Mouse (Mus musculus) limb, embryonic 15.5 days (tissue): ENCODE results near the gene Nav1. TPM values are rescaled to one million over a fixed set of nuclear protein-coding genes. Genes with fewer than 3 reads are reported as not detected.

Experiments
- ATAC-seq: fragments of 200-750 bp; cut with Nextera tagmentation; 2 replicates; pipeline ENCODE4 v1.8.0; 2017; ENCODE audit warnings: low read depth, moderate TSS enrichment; ENCODE audit not compliant: insufficient number of reproducible peaks, low FRiP score, low TSS enrichment
- H3K27ac ChIP-seq: fragments of 300-500 bp; sonication (generic); 2 replicates; pipeline ENCODE4 v1.5.1; 2015; ENCODE audit warnings: moderate library complexity, mild to moderate bottlenecking, inconsistent platforms
- H3K27me3 ChIP-seq: fragments of 300-500 bp; sonication (generic); 2 replicates; pipeline ENCODE4 v1.6.1; 2015; ENCODE audit warnings: inconsistent platforms
- H3K36me3 ChIP-seq: fragments of 300-500 bp; sonication (generic); 2 replicates; pipeline ENCODE4 v1.6.1; 2015; ENCODE audit warnings: inconsistent platforms
- H3K4me1 ChIP-seq: fragments of 300-500 bp; sonication (generic); 2 replicates; pipeline ENCODE4 v1.6.1; 2015; ENCODE audit warnings: inconsistent platforms
- H3K4me2 ChIP-seq: fragments of 300-500 bp; sonication (generic); 2 replicates; pipeline ENCODE4 v1.6.1; 2015; ENCODE audit warnings: mild to moderate bottlenecking, inconsistent platforms
- H3K4me3 ChIP-seq: fragments of 300-500 bp; sonication (generic); 2 replicates; pipeline ENCODE4 v1.5.1; 2015; ENCODE audit warnings: mild to moderate bottlenecking, inconsistent platforms
- H3K9ac ChIP-seq: fragments of 300-500 bp; sonication (generic); 2 replicates; pipeline ENCODE4 v1.6.1; 2015; ENCODE audit warnings: inconsistent platforms
- H3K9me3 ChIP-seq: fragments of 300-500 bp; sonication (generic); 2 replicates; pipeline ENCODE4 v1.6.1; 2016; ENCODE audit warnings: inconsistent platforms
- WGBS: fragments of 180-500 bp; shearing (Covaris S2); methylation state at CpG from one replicate; pipeline ENCODE4 v1.1.7; 2015; 5-methylcytosine and 5-hydroxymethylcytosine counted together
- polyA plus RNA-seq: library from polyadenylated mRNA; unstranded; fragments of >200 nt; fragmentation: Nextera tagmentation; extraction: Ambion mirVana; gene quantifications from 2 replicates; pipeline ENCODE4 v1.2.1, GENCODE M21; 2015

The Nav1 gene
- polyA plus RNA-seq, result 10.4 and 10.6 TPM in 2 replicates

- no peaks in the 10 kb centered on the region for H3K27me3 ChIP-seq
- no peak for ATAC-seq
- 0 out of 2 replicates have a peak, but pooled peaks cover 2% of the 10 kb centered on the region for H3K4me1 ChIP-seq
- no peaks in the 10 kb centered on the region for H3K9me3 ChIP-seq
- H3K36me3 ChIP-seq, result no peaks in the 10 kb centered on the region
- H3K27ac ChIP-seq, result no peak within 1 kb of the TSS
- no peak within 1 kb of the TSS for H3K4me3 ChIP-seq
- H3K9ac ChIP-seq, result no peak within 1 kb of the TSS
- 32% methylated on average over 7 of the region's 7 CpGs for WGBS
- H3K4me2 ChIP-seq, result no peak within 1 kb of the TSS
Observed at GRCm38 (mm10) chr1:135607019-135607418, at the start of gene Nav1. Gene Nav1, minus strand, starts transcription at chr1:135607295.

DNA sequence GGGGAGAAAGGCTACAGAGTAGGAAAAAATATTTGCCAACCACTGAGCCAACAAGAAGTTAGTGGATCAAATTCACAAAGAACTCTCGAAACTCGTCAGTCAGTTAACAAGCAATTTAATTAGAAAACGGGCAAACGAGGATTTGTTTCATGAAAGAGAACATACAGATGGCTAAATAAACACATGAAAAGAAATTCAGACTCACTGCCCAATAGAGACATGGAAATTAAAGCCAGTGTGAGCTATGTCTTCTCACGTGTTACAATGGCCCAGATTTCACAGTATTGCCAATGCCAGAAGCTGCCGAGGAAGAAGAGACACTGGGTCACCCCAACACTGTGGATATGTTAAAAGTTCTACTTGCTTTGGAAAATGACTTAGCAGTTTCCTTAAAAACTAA is 46.8 kb upstream of the Nav1 start:
- 75% methylated on average over 6 of the region's 6 CpGs for whole genome bisulfite sequencing
- H3K36me3 ChIP-seq, result 0 out of 2 replicates have a peak, but pooled peaks cover 2% of the 10 kb centered on the region
- no peak overlapping the region for H3K27ac ChIP-seq
- no peaks in the 10 kb centered on the region for H3K9me3 ChIP-seq
- no peak for ATAC-seq
- H3K9ac ChIP-seq, result no peak overlapping the region
- H3K4me1 ChIP-seq, result no peaks in the 10 kb centered on the region
- H3K27me3 ChIP-seq, result no peaks in the 10 kb centered on the region
- no peak overlapping the region for H3K4me2 ChIP-seq
- no peak overlapping the region for H3K4me3 ChIP-seq

DNA sequence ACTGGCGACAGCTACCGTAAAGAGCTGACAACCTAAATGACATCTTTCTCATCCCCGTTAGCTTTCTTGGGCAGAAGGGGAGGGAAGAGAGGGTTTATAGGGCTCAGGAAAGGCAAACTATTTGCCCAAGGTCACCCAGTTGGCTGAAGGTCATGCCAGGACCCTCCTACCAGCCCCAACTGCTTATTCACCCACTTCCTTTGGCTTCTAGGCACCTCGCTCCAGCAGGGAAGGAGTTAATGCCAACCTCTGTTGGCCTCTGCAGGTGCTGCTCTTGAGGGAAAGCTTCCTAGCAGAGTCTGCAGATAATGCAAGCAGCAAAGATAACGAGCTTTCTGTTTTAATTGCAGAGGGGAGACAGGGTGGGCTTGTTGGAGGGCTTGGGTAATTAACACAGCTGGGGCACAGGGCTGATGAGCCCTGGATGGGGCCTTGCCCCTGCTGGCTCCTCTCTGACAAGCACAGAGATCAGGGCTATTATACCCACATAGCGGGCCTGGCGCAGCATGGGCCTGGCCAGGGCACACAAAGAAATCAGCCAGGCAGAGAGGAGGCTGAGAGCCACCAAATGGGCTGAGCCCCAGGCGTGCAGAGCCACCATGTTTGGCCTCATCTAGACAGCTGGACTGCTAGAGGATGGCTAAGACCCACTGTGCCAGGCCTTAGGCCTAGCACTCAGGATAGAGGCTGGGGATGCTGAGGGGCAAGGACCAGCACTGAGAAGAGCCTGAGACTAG is 38.5 kb upstream of the Nav1 start:
- H3K9ac ChIP-seq, result no peak overlapping the region
- H3K4me3 ChIP-seq, result no peak overlapping the region
- WGBS, result 76% methylated on average over 8 of the region's 8 CpGs
- H3K4me2 ChIP-seq, result no peak overlapping the region
- ATAC-seq, result no peak
- peaks cover 7% of the 10 kb centered on the region for H3K4me1 ChIP-seq
- H3K27ac ChIP-seq, result no peak overlapping the region
- no peaks in the 10 kb centered on the region for H3K9me3 ChIP-seq
- H3K27me3 ChIP-seq, result no peaks in the 10 kb centered on the region
- no peaks in the 10 kb centered on the region for H3K36me3 ChIP-seq

GRCm38 (mm10) chr1:135644110-135644509 is 37.0 kb upstream of the Nav1 start:
- Histone ChIP-seq H3K9ac (no peak overlapping the region), H3K4me2 (no peak overlapping the region), H3K27ac (no peak overlapping the region), H3K36me3 (no peaks in the 10 kb centered on the region), H3K4me1 (peaks cover 7% of the 10 kb centered on the region), H3K9me3 (no peaks in the 10 kb centered on the region), H3K4me3 (no peak overlapping the region), H3K27me3 (no peaks in the 10 kb centered on the region)
- 51% methylated on average over 5 of the region's 5 CpGs for WGBS
- ATAC-seq, result peak; percentile 74

DNA sequence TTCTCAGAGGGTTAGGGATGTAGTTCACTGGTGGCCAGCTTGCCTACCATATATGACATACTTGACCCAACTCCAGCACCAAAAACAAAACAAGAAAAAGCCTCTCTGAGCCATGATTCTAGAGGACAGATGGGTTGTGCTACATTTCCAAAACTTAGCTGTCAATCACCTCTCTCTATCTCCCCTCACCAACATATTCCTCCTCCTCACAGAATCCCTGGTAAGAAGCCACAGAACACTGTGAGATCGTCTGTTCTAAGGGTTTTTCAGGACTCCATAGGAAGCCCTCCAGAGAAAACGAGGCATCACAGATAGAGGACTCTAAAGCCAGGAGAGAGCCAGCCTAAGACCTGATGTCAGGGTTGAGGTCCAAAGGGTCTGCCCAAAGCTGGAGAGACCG is 36.6 kb upstream of the Nav1 start:
- H3K36me3 ChIP-seq, result no peaks in the 10 kb centered on the region
- no peaks in the 10 kb centered on the region for H3K9me3 ChIP-seq
- peaks cover 7% of the 10 kb centered on the region for H3K4me1 ChIP-seq
- no peak overlapping the region for H3K4me3 ChIP-seq
- no peak overlapping the region for H3K9ac ChIP-seq
- H3K27me3 ChIP-seq, result no peaks in the 10 kb centered on the region
- no peak for ATAC-seq
- no peak overlapping the region for H3K4me2 ChIP-seq
- no peak overlapping the region for H3K27ac ChIP-seq
- 70% methylated on average over 3 of the region's 3 CpGs for WGBS

GRCm38 (mm10) chr1:135639853-135640252 is 32.8 kb upstream of the Nav1 start:
- Histone ChIP-seq H3K27ac (no peak overlapping the region), H3K4me3 (no peak overlapping the region), H3K9me3 (no peaks in the 10 kb centered on the region), H3K4me1 (peaks cover 23% of the 10 kb centered on the region), H3K27me3 (no peaks in the 10 kb centered on the region), H3K9ac (no peak overlapping the region), H3K4me2 (no peak overlapping the region), H3K36me3 (no peaks in the 10 kb centered on the region)
- ATAC-seq, result no peak
- 90% methylated on average over 7 of the region's 7 CpGs for WGBS

- H3K4me3 ChIP-seq, result no peak overlapping the region
- no peaks in the 10 kb centered on the region for H3K9me3 ChIP-seq
- H3K27me3 ChIP-seq, result no peaks in the 10 kb centered on the region
- no peak overlapping the region for H3K9ac ChIP-seq
- H3K4me1 ChIP-seq, result peaks cover 22% of the 10 kb centered on the region
- no peaks in the 10 kb centered on the region for H3K36me3 ChIP-seq
- H3K27ac ChIP-seq, result no peak overlapping the region
- no peak overlapping the region for H3K4me2 ChIP-seq
- no peak for ATAC-seq
- 81% methylated on average over 1 of the region's 1 CpGs for WGBS
Observed at GRCm38 (mm10) chr1:135639093-135639492, 32.0 kb upstream of the Nav1 start.

GRCm38 (mm10) chr1:135637574-135638008 is 30.5 kb upstream of the Nav1 start:
- Histone ChIP-seq H3K36me3 (no peaks in the 10 kb centered on the region), H3K9me3 (no peaks in the 10 kb centered on the region), H3K4me2 (no peak overlapping the region), H3K4me3 (no peak overlapping the region), H3K4me1 (peaks cover 18% of the 10 kb centered on the region; the same call in 1 of the 2 replicates), H3K9ac (no peak overlapping the region), H3K27ac (no peak overlapping the region), H3K27me3 (no peaks in the 10 kb centered on the region)
- WGBS, result 10% methylated on average over 3 of the region's 3 CpGs
- ATAC-seq, result no peak

- no peak overlapping the region for H3K9ac ChIP-seq
- no peak overlapping the region for H3K4me3 ChIP-seq
- 21% methylated on average over 6 of the region's 6 CpGs for WGBS
- no peaks in the 10 kb centered on the region for H3K9me3 ChIP-seq
- H3K4me2 ChIP-seq, result no peak overlapping the region
- H3K36me3 ChIP-seq, result no peaks in the 10 kb centered on the region
- H3K27ac ChIP-seq, result no peak overlapping the region
- peak; percentile 36; the same call in 1 of the 2 replicates for ATAC-seq
- peaks cover 26% of the 10 kb centered on the region for H3K4me1 ChIP-seq
- no peaks in the 10 kb centered on the region for H3K27me3 ChIP-seq
Observed at GRCm38 (mm10) chr1:135636111-135636511, 29.0 kb upstream of the Nav1 start.

DNA sequence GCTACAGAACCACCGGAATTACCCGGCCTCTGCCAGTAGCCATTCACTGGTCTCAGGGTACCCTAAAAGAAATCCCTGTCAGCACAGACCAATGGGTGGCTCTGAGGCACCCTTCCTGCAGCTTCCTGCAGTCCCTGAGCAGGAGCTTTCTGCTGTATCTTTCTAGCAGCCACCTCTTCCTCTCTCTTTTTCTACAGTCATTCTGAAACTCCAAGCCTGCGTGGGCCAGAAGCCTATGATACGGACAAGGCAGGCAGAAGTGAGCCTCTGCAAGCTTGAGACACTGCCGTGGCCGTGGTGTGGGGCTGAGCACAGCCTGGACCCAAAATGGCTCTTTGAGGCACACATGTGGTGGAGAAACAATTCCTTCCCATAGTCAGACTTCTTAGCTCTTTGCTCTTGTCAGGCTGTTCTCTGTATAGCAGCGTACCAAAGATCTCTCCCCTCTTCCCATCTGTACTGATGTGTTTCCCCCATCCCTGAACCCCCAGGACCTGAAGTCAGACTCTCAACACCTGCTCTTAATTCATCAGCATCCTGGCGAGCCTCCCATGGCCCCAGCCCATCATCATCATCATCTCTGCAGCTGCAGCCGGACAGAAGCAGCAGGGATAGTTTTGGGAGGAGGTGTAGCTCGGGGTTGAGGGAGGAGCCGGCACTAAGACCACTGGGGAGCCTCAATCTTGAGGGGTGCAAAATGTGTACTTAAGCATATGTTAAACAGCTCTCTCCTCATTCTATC is 28.4 kb upstream of the Nav1 start:
- ATAC-seq, result no peak
- Histone ChIP-seq H3K9ac (no peak overlapping the region), H3K4me3 (no peak overlapping the region), H3K4me2 (no peak overlapping the region), H3K27ac (no peak overlapping the region), H3K9me3 (no peaks in the 10 kb centered on the region), H3K36me3 (no peaks in the 10 kb centered on the region), H3K4me1 (peaks cover 26% of the 10 kb centered on the region), H3K27me3 (no peaks in the 10 kb centered on the region)
- WGBS, result 57% methylated on average over 11 of the region's 11 CpGs

GRCm38 (mm10) chr1:135634791-135635190 is 27.7 kb upstream of the Nav1 start:
- WGBS, result 15% methylated on average over 6 of the region's 6 CpGs
- H3K4me1 ChIP-seq, result peaks cover 32% of the 10 kb centered on the region
- H3K27me3 ChIP-seq, result no peaks in the 10 kb centered on the region
- no peaks in the 10 kb centered on the region for H3K36me3 ChIP-seq
- H3K9ac ChIP-seq, result no peak overlapping the region
- H3K4me3 ChIP-seq, result no peak overlapping the region
- no peak overlapping the region for H3K27ac ChIP-seq
- no peak overlapping the region for H3K4me2 ChIP-seq
- ATAC-seq, result no peak
- no peaks in the 10 kb centered on the region for H3K9me3 ChIP-seq

- no peak for ATAC-seq
- no peak overlapping the region for H3K27ac ChIP-seq
- no peak overlapping the region for H3K4me3 ChIP-seq
- H3K4me2 ChIP-seq, result no peak overlapping the region
- no peak overlapping the region for H3K9ac ChIP-seq
- H3K27me3 ChIP-seq, result no peaks in the 10 kb centered on the region
- H3K36me3 ChIP-seq, result no peaks in the 10 kb centered on the region
- H3K9me3 ChIP-seq, result no peaks in the 10 kb centered on the region
- peaks cover 32% of the 10 kb centered on the region for H3K4me1 ChIP-seq
- WGBS, result 78% methylated on average over 2 of the region's 2 CpGs
Observed at GRCm38 (mm10) chr1:135633884-135634283, 26.8 kb upstream of the Nav1 start.
